In the genomic region with DNA sequence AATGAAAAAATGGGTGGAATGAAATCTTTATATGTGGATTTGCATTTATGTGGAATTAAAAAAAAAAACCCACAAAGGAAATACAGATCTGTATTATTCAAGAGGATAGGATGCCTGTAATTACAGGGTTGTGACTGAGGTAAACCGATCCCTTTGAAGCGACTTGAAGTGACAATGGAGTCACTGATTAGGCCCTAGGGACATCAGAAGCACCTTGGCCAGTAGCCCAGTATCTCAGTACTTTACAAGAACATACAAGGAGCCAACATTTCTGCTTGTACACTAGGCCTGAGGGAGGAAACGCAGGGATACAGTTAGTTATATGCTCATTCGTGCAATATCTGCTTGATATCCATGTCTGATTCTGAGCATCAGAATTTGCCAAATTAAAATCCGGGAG, we compare ENCODE assay signal across 22 mouse cellular contexts. TPM values are rescaled to one million over a fixed set of nuclear protein-coding genes. Genes with fewer than 3 reads are reported as not detected.
A peak's percentile ranks its signal among the peaks of the same experiment; 100 is the strongest.
DNase-seq lines count a peak whose midpoint lies in the region; ATAC-seq and TF ChIP-seq lines count a peak whose summit lies in the region.
"Had no signal": no experiment of that assay in that cellular context is flagged by ENCODE, and none has a peak within 500 bp of the region (broad histone marks: within the 10 kb centered on the region; RNA-seq: fewer than 3 reads in every experiment).

No protein-coding gene starts in this region.

- no peak for TF ChIP-seq POLR2A in brain, embryonic 14.5 days (IDR thresholded peaks at IDR 0.05; ENCODE audit: borderline replicate concordance, extremely low read depth, insufficient read depth, insufficient read length, poor library complexity, severe bottlenecking)

- H3K9ac ChIP-seq in embryonic facial prominence, embryonic 14.5 days (ENCODE audit: low read depth, low read length): no peak overlapping the region
- H3K9ac ChIP-seq in hindbrain, embryonic 14.5 days: no peak overlapping the region
- no peak overlapping the region for H3K9ac ChIP-seq in hindbrain, embryonic 11.5 days (ENCODE audit: low read depth, low read length)
- no peak overlapping the region for H3K9ac ChIP-seq in midbrain, embryonic 14.5 days (replicated peaks; ENCODE audit: low read length)
- H3K9ac ChIP-seq: embryonic facial prominence, embryonic 13.5 days; forebrain, embryonic 15.5 days; heart, embryonic 12.5 days; hindbrain, embryonic 12.5 days had no signal

- H3K4me2 ChIP-seq in embryonic facial prominence, embryonic 14.5 days (ENCODE audit: low read depth, low read length): no peak overlapping the region
- no peak overlapping the region for H3K4me2 ChIP-seq in hindbrain, embryonic 14.5 days (replicated peaks)
- no peak overlapping the region for H3K4me2 ChIP-seq in hindbrain, embryonic 11.5 days (replicated peaks; ENCODE audit: low read depth, low read length)
- H3K4me2 ChIP-seq in midbrain, embryonic 14.5 days (ENCODE audit: low read length): no peak overlapping the region
- H3K4me2 ChIP-seq: embryonic facial prominence, embryonic 13.5 days; forebrain, embryonic 15.5 days; heart, embryonic 12.5 days; hindbrain, embryonic 12.5 days had no signal

- ATAC-seq in embryonic facial prominence, embryonic 14.5 days (ENCODE audit: low read depth): peak; percentile 62; the same call in 1 of the 2 replicates
- ATAC-seq in hindbrain, embryonic 14.5 days (ENCODE audit: low FRiP score): no peak
- ATAC-seq in hindbrain, embryonic 11.5 days (ENCODE audit: low FRiP score): no peak
- ATAC-seq in midbrain, embryonic 14.5 days (ENCODE audit: low FRiP score, low TSS enrichment): no peak
- ATAC-seq: activated CD4-positive, CD25-positive, alpha-beta regulatory T cell, adult 4 months; forebrain, embryonic 15.5 days; intestine, embryonic 16.5 days; Patski had no signal

- no peaks in the 10 kb centered on the region for H3K4me1 ChIP-seq in embryonic facial prominence, embryonic 14.5 days (ENCODE audit: control insufficient read depth, insufficient read depth, low read length)
- H3K4me1 ChIP-seq in embryonic facial prominence, embryonic 10.5 days: no peaks in the 10 kb centered on the region
- no peaks in the 10 kb centered on the region for H3K4me1 ChIP-seq in hindbrain, embryonic 14.5 days (replicated peaks; ENCODE audit: control insufficient read depth, insufficient read depth, low read length)
- no peaks in the 10 kb centered on the region for H3K4me1 ChIP-seq in hindbrain, embryonic 11.5 days (replicated peaks; ENCODE audit: control insufficient read depth, insufficient read depth, low read length)
- no peaks in the 10 kb centered on the region for H3K4me1 ChIP-seq in midbrain, embryonic 14.5 days (ENCODE audit: control insufficient read depth, insufficient read depth, low read length)
- H3K4me1 ChIP-seq in midbrain, embryonic 10.5 days: 0 out of 2 replicates have a peak, but pooled peaks cover 5% of the 10 kb centered on the region
- H3K4me1 ChIP-seq: embryonic facial prominence, embryonic 13.5 days; forebrain, embryonic 15.5 days; heart, embryonic 12.5 days; hindbrain, embryonic 12.5 days had no signal

- no peaks in the 10 kb centered on the region for H3K36me3 ChIP-seq in embryonic facial prominence, embryonic 14.5 days (ENCODE audit: control insufficient read depth, insufficient read depth, low read length)
- H3K36me3 ChIP-seq in embryonic facial prominence, embryonic 10.5 days (replicated peaks): no peaks in the 10 kb centered on the region
- H3K36me3 ChIP-seq in hindbrain, embryonic 14.5 days (replicated peaks; ENCODE audit: control insufficient read depth, insufficient read depth): no peaks in the 10 kb centered on the region
- no peaks in the 10 kb centered on the region for H3K36me3 ChIP-seq in hindbrain, embryonic 11.5 days (ENCODE audit: control insufficient read depth, insufficient read depth, low read length)
- H3K36me3 ChIP-seq in midbrain, embryonic 14.5 days (ENCODE audit: control insufficient read depth, insufficient read depth, low read length): no peaks in the 10 kb centered on the region
- H3K36me3 ChIP-seq in midbrain, embryonic 10.5 days: no peaks in the 10 kb centered on the region
- H3K36me3 ChIP-seq: embryonic facial prominence, embryonic 13.5 days; forebrain, embryonic 15.5 days; heart, embryonic 12.5 days; hindbrain, embryonic 12.5 days had no signal

- no peak for TF ChIP-seq CTCF in brain, embryonic 14.5 days (IDR thresholded peaks at IDR 0.05; ENCODE audit: borderline replicate concordance, extremely low read depth, insufficient read depth, insufficient read length)

- no peak overlapping the region for H3K4me3 ChIP-seq in embryonic facial prominence, embryonic 14.5 days (ENCODE audit: low read depth, low read length)
- H3K4me3 ChIP-seq in embryonic facial prominence, embryonic 10.5 days: no peak overlapping the region
- no peak overlapping the region for H3K4me3 ChIP-seq in hindbrain, embryonic 14.5 days (replicated peaks; ENCODE audit: low read length)
- no peak overlapping the region for H3K4me3 ChIP-seq in hindbrain, embryonic 11.5 days (ENCODE audit: low read depth, low read length)
- no peak overlapping the region for H3K4me3 ChIP-seq in midbrain, embryonic 14.5 days (replicated peaks; ENCODE audit: low read depth, low read length)
- H3K4me3 ChIP-seq in midbrain, embryonic 10.5 days: no peak overlapping the region
- H3K4me3 ChIP-seq: embryonic facial prominence, embryonic 13.5 days; forebrain, embryonic 15.5 days; heart, adult 2 months; heart, embryonic 12.5 days; hindbrain, embryonic 12.5 days had no signal

- H3K9me3 ChIP-seq in embryonic facial prominence, embryonic 14.5 days (ENCODE audit: control insufficient read depth, low read length): no peaks in the 10 kb centered on the region
- H3K9me3 ChIP-seq in embryonic facial prominence, embryonic 10.5 days: no peaks in the 10 kb centered on the region
- no peaks in the 10 kb centered on the region for H3K9me3 ChIP-seq in hindbrain, embryonic 14.5 days (ENCODE audit: control insufficient read depth, low read length)
- H3K9me3 ChIP-seq in hindbrain, embryonic 11.5 days (ENCODE audit: control insufficient read depth, low read length): no peaks in the 10 kb centered on the region
- no peaks in the 10 kb centered on the region for H3K9me3 ChIP-seq in midbrain, embryonic 14.5 days (ENCODE audit: control insufficient read depth, low read length)
- no peaks in the 10 kb centered on the region for H3K9me3 ChIP-seq in midbrain, embryonic 10.5 days (replicated peaks)
- H3K9me3 ChIP-seq: embryonic facial prominence, embryonic 13.5 days; forebrain, embryonic 15.5 days; heart, embryonic 12.5 days; hindbrain, embryonic 12.5 days had no signal

- no peak overlapping the region for H3K27ac ChIP-seq in embryonic facial prominence, embryonic 14.5 days (replicated peaks; ENCODE audit: low read depth, low read length)
- H3K27ac ChIP-seq in embryonic facial prominence, embryonic 10.5 days (replicated peaks): no peak overlapping the region
- H3K27ac ChIP-seq in hindbrain, embryonic 14.5 days: no peak overlapping the region
- H3K27ac ChIP-seq in hindbrain, embryonic 11.5 days (ENCODE audit: low read depth, low read length): no peak overlapping the region
- H3K27ac ChIP-seq in midbrain, embryonic 14.5 days (replicated peaks; ENCODE audit: low read depth, low read length): no peak overlapping the region
- no peak overlapping the region for H3K27ac ChIP-seq in midbrain, embryonic 10.5 days (replicated peaks)
- H3K27ac ChIP-seq: embryonic facial prominence, embryonic 13.5 days; forebrain, embryonic 15.5 days; heart, adult 2 months; hindbrain, embryonic 12.5 days had no signal

- H3K27me3 ChIP-seq in embryonic facial prominence, embryonic 14.5 days (replicated peaks; ENCODE audit: control insufficient read depth, insufficient read depth, low read length): no peaks in the 10 kb centered on the region
- H3K27me3 ChIP-seq in embryonic facial prominence, embryonic 10.5 days (replicated peaks; ENCODE audit: low read depth, poor library complexity, severe bottlenecking): no peaks in the 10 kb centered on the region
- H3K27me3 ChIP-seq in hindbrain, embryonic 14.5 days (ENCODE audit: control insufficient read depth, insufficient read depth, low read length): no peaks in the 10 kb centered on the region
- no peaks in the 10 kb centered on the region for H3K27me3 ChIP-seq in hindbrain, embryonic 11.5 days (ENCODE audit: control insufficient read depth, insufficient read depth, low read length)
- no peaks in the 10 kb centered on the region for H3K27me3 ChIP-seq in midbrain, embryonic 14.5 days (ENCODE audit: control insufficient read depth, insufficient read depth, low read length)
- no peaks in the 10 kb centered on the region for H3K27me3 ChIP-seq in midbrain, embryonic 10.5 days (ENCODE audit: low read depth, poor library complexity, severe bottlenecking)
- H3K27me3 ChIP-seq: embryonic facial prominence, embryonic 13.5 days; forebrain, embryonic 15.5 days; heart, embryonic 12.5 days; hindbrain, embryonic 12.5 days had no signal

- peak; percentile 78 for DNase-seq in embryonic facial prominence, embryonic 14.5 days (ENCODE audit: low spot score)
- no peak for DNase-seq in embryonic facial prominence, embryonic 10.5 days (ENCODE audit: low spot score)
- DNase-seq in hindbrain, embryonic 14.5 days (ENCODE audit: low spot score): peak; percentile 28
- no peak for DNase-seq in hindbrain, embryonic 11.5 days (ENCODE audit: low spot score)
- DNase-seq in midbrain, embryonic 14.5 days: peak; percentile 33
- no peak for DNase-seq in midbrain, embryonic 10.5 days (ENCODE audit: low spot score)
- peak; percentile 72 for DNase-seq in brain, embryonic 14.5 days (ENCODE audit: low read depth)
- DNase-seq in c-Kit-positive CD71-positive TER-119-positive erythroid progenitor cells, embryonic 14.5 days (ENCODE audit: low spot score): no peak
- DNase-seq: adrenal gland, postnatal 14 days; cerebellum, adult 2 months; cerebellum, postnatal 25 days; gastrocnemius, postnatal 14 days; heart, adult 2 months; heart, postnatal 36 days had no signal

- 68% methylated on average over 5 of the region's 5 CpGs for WGBS in embryonic facial prominence, embryonic 14.5 days
- WGBS in embryonic facial prominence, embryonic 10.5 days: 90% methylated on average over 5 of the region's 5 CpGs
- WGBS in hindbrain, embryonic 14.5 days: 76% methylated on average over 5 of the region's 5 CpGs
- WGBS in hindbrain, embryonic 11.5 days: 85% methylated on average over 5 of the region's 5 CpGs
- 73% methylated on average over 5 of the region's 5 CpGs for WGBS in midbrain, embryonic 14.5 days
- WGBS in midbrain, embryonic 10.5 days: 92% methylated on average over 5 of the region's 5 CpGs

RNA-seq across cellular contexts. Expression of a gene that starts 32.8 kb away (rescaled TPM):
- polyA plus RNA-seq in embryonic facial prominence, embryonic 14.5 days (2014; fragmentation: Nextera tagmentation; extraction: Ambion mirVana): 127 and 218 TPM in 2 replicates
- 1.2 and 2.1 TPM in 2 replicates for polyA plus RNA-seq in embryonic facial prominence, embryonic 10.5 days (2016; fragmentation: Nextera tagmentation; extraction: Ambion mirVana)
- 3.1 and 4.4 TPM in 2 replicates for polyA plus RNA-seq in hindbrain, embryonic 14.5 days (2014; fragmentation: Nextera tagmentation; extraction: Ambion mirVana)
- polyA plus RNA-seq in hindbrain, embryonic 11.5 days (2014; fragmentation: Nextera tagmentation; extraction: Ambion mirVana): 8.6 and 9.5 TPM in 2 replicates
- polyA plus RNA-seq in midbrain, embryonic 14.5 days (2014; fragmentation: Nextera tagmentation; extraction: Ambion mirVana): 1.3 and 4.1 TPM in 2 replicates
- polyA plus RNA-seq in midbrain, embryonic 10.5 days (2016; fragmentation: Nextera tagmentation; extraction: Ambion mirVana): 1.0 and 1.6 TPM in 2 replicates
- 3.1 and 6.4 TPM in 2 replicates for polyA plus RNA-seq in brain, embryonic 14.5 days (2012; rRNA removed)
- polyA plus RNA-seq: activated CD4-positive, CD25-positive, alpha-beta regulatory T cell, adult 4 months; C2C12; Patski had no signal

Comparison
In these comparisons a context has a peak if more than half of its experiments do, and no peak if none do; other contexts are left out.
1. DNase-seq: peak in embryonic facial prominence, embryonic 14.5 days (single experiment), hindbrain, embryonic 14.5 days (single experiment), midbrain, embryonic 14.5 days (single experiment) and brain, embryonic 14.5 days (single experiment); none in embryonic facial prominence, embryonic 10.5 days (single experiment), hindbrain, embryonic 11.5 days (single experiment), midbrain, embryonic 10.5 days (single experiment) and c-Kit-positive CD71-positive TER-119-positive erythroid progenitor cells, embryonic 14.5 days (single experiment).
2. RNA of a gene that starts 32.8 kb away (polyA plus RNA-seq): 127 to 218 TPM in embryonic facial prominence, embryonic 14.5 days; 8.6 to 9.5 TPM in hindbrain, embryonic 11.5 days, 3.1 to 6.4 TPM in brain, embryonic 14.5 days, 1.3 to 4.1 TPM in midbrain, embryonic 14.5 days, 3.1 to 4.4 TPM in hindbrain, embryonic 14.5 days, 1.2 to 2.1 TPM in embryonic facial prominence, embryonic 10.5 days and 1.0 to 1.6 TPM in midbrain, embryonic 10.5 days; every median in the first group is over 10 times any median in the second.